In genomic region chr7:45898125-45898524, GRCm38 (mm10) we compare ENCODE assay signal across 9 mouse cellular contexts. TPM values are rescaled to one million over a fixed set of nuclear protein-coding genes. Genes with fewer than 3 reads are reported as not detected.
DNase-seq lines count a peak whose midpoint lies in the region; ATAC-seq and TF ChIP-seq lines count a peak whose summit lies in the region.
"Not testable (repeated sequence)": the region's sequence is repeated elsewhere in the genome, so short reads cannot be mapped to it uniquely, and the experiment has no call there.
"Had no signal": no experiment of that assay in that cellular context is flagged by ENCODE, and none has a peak within 500 bp of the region (broad histone marks: within the 10 kb centered on the region; RNA-seq: fewer than 3 reads in every experiment).

No protein-coding gene starts in this region.

- in situ Hi-C loops in ES-E14 (cut with MboI; ENCODE audit: low sequenced_read_pairs in 2 of 2, unreplicated experiment in 2 of 2), result not testable (repeated sequence)

- intact Hi-C loops in gastrocnemius, adult 2 months (cut with DNase I), result not testable (repeated sequence)

- peak overlapping the region; percentile 77 to 87; a peak in 3 of 4 replicates for H3K4me3 ChIP-seq in ES-E14 (ENCODE audit: insufficient read depth in 1 of 2, low read depth in 1 of 2, low read length in 2 of 2, poor library complexity in 1 of 2, severe bottlenecking in 1 of 2)
- H3K4me3 ChIP-seq in gastrocnemius, adult 2 months, result peak overlapping the region; percentile 77
- H3K4me3 ChIP-seq in hindbrain, postnatal 0 days (ENCODE audit: low read length), result not testable (repeated sequence)
- peak overlapping the region; percentile 59; the same call in 1 of the 2 replicates for H3K4me3 ChIP-seq in limb, embryonic 13.5 days

- H3K4me2 ChIP-seq in hindbrain, postnatal 0 days (ENCODE audit: low read depth, low read length), result peak overlapping the region; percentile 92
- peak overlapping the region; percentile 92 for H3K4me2 ChIP-seq in limb, embryonic 13.5 days (replicated peaks)

- not testable (repeated sequence) for DNase-seq in ES-E14 (ENCODE audit: low read depth, low spot score); gastrocnemius, adult 2 months
- DNase-seq in cerebellum, adult 9-10 months, result peak; percentile 70
- peak; percentile 56 for DNase-seq in hindbrain, postnatal 0 days (ENCODE audit: low spot score)
- peak; percentile 69 for DNase-seq in lung, postnatal 36 days

- peak overlapping the region; percentile 46; the same call in 1 of the 2 replicates for H3K9ac ChIP-seq in ES-E14 (ENCODE audit: insufficient read depth, low read depth, low read length, poor library complexity, severe bottlenecking)
- not testable (repeated sequence) for H3K9ac ChIP-seq in hindbrain, postnatal 0 days (replicated peaks; ENCODE audit: low read length)
- peak overlapping the region; percentile 79; the same call in 1 of the 2 replicates for H3K9ac ChIP-seq in limb, embryonic 13.5 days

- WGBS in hindbrain, postnatal 0 days, result 52% methylated on average over 4 of the region's 4 CpGs
- WGBS in limb, embryonic 13.5 days, result 52% methylated on average over 4 of the region's 4 CpGs

- not testable (repeated sequence) for H3K36me3 ChIP-seq in ES-E14 (ENCODE audit: control insufficient read depth, insufficient read depth, low read length, poor library complexity, severe bottlenecking); hindbrain, postnatal 0 days (ENCODE audit: insufficient read depth, low read length); limb, embryonic 13.5 days

- not testable (repeated sequence) for H3K27me3 ChIP-seq in hindbrain, postnatal 0 days (ENCODE audit: insufficient read depth, low read length); limb, embryonic 13.5 days

- H3K4me1 ChIP-seq in ES-E14 (ENCODE audit: control insufficient read depth in 2 of 2, insufficient read depth in 2 of 2, low read length in 2 of 2, poor library complexity in 1 of 2); hindbrain, postnatal 0 days (ENCODE audit: insufficient read depth, low read length): not testable (repeated sequence)
- H3K4me1 ChIP-seq in limb, embryonic 13.5 days, result peaks cover 14% of the 10 kb centered on the region

- not testable (repeated sequence) for H3K9me3 ChIP-seq in ES-E14 (ENCODE audit: control insufficient read depth, insufficient read depth, low read depth, low read length); hindbrain, postnatal 0 days (ENCODE audit: low read length); limb, embryonic 13.5 days

- ATAC-seq in hindbrain, postnatal 0 days; limb, embryonic 13.5 days (ENCODE audit: low FRiP score, low read depth): not testable (repeated sequence)
- peak; percentile 24; the same call in 1 of the 2 replicates for ATAC-seq in neutrophil, adult 5-6 weeks (ENCODE audit: extremely low read depth, insufficient number of reproducible peaks, low FRiP score, poor library complexity, severe bottlenecking)

- peak; percentile 44 for TF ChIP-seq CTCF in gastrocnemius, adult 2 months (IDR thresholded peaks at IDR 0.05)
- TF ChIP-seq CTCF in hindbrain, postnatal 0 days (IDR thresholded peaks at IDR 0.05; ENCODE audit: low read depth), result peak; percentile 49

- peak overlapping the region; percentile 92; the same call in 1 of the 2 replicates for H3K27ac ChIP-seq in ES-E14 (ENCODE audit: insufficient read depth, low read depth, low read length, poor library complexity, severe bottlenecking)
- peak overlapping the region; percentile 94; the same call in 1 of the 2 replicates for H3K27ac ChIP-seq in gastrocnemius, adult 2 months
- peak overlapping the region; percentile 82; the same call in 1 of the 2 replicates for H3K27ac ChIP-seq in hindbrain, postnatal 0 days
- peak overlapping the region; percentile 82; the same call in 1 of the 2 replicates for H3K27ac ChIP-seq in limb, embryonic 13.5 days

RNA-seq across cellular contexts. Expression of gene Tmem143, which starts 1.4 kb away (rescaled TPM):
- 26.0 and 34.8 TPM in 2 replicates for total RNA-seq in ES-E14 (2012; rRNA removed)
- 10 to 100 TPM; 51.3 to 66.3 TPM for total RNA-seq in gastrocnemius, adult 2 months (2021)
- total RNA-seq in hindbrain, postnatal 0 days (2014; rRNA removed), result 39.2 and 48.8 TPM in 2 replicates
- polyA plus RNA-seq in hindbrain, postnatal 0 days (2015; fragmentation: Nextera tagmentation; extraction: Ambion mirVana), result 4.6 and 6.8 TPM in 2 replicates
- polyA plus RNA-seq in limb, embryonic 13.5 days (2015; fragmentation: Nextera tagmentation; extraction: Ambion mirVana), result 4.9 and 5.2 TPM in 2 replicates
- total RNA-seq in neutrophil, adult 5-6 weeks (2017), result 5.0 and 11.2 TPM in 2 replicates

RNA-seq across cellular contexts. Expression of gene Syngr4, which starts 1.6 kb away (rescaled TPM):
- total RNA-seq in ES-E14 (2012; rRNA removed), result 0.74 TPM in 1 of 2 replicates, not detected in the other
- total RNA-seq in gastrocnemius, adult 2 months (2021), result not detected
- not detected in 2 replicates for total RNA-seq in hindbrain, postnatal 0 days (2014; rRNA removed)
- polyA plus RNA-seq in hindbrain, postnatal 0 days (2015; fragmentation: Nextera tagmentation; extraction: Ambion mirVana), result 0.19 and 0.51 TPM in 2 replicates
- 0.43 and 0.46 TPM in 2 replicates for polyA plus RNA-seq in limb, embryonic 13.5 days (2015; fragmentation: Nextera tagmentation; extraction: Ambion mirVana)
- total RNA-seq in neutrophil, adult 5-6 weeks (2017), result not detected in 2 replicates
- total RNA-seq: gastrocnemius, postnatal 25 days; left cerebral cortex, postnatal 36 days had no signal

RNA-seq across cellular contexts. Expression of gene Grin2d, which starts 19.9 kb away (rescaled TPM):
- 0.67 and 0.90 TPM in 2 replicates for total RNA-seq in ES-E14 (2012; rRNA removed)
- total RNA-seq in gastrocnemius, adult 2 months (2021), result under 1 TPM; 0.13 to 0.14 TPM
- total RNA-seq in hindbrain, postnatal 0 days (2014; rRNA removed), result 37.8 and 44.9 TPM in 2 replicates
- polyA plus RNA-seq in hindbrain, postnatal 0 days (2015; fragmentation: Nextera tagmentation; extraction: Ambion mirVana), result 4.1 and 4.4 TPM in 2 replicates
- 0.43 and 0.59 TPM in 2 replicates for polyA plus RNA-seq in limb, embryonic 13.5 days (2015; fragmentation: Nextera tagmentation; extraction: Ambion mirVana)
- 0.12 TPM in 1 of 2 replicates, not detected in the other for total RNA-seq in neutrophil, adult 5-6 weeks (2017)

RNA-seq across cellular contexts. Expression of gene Emp3, which starts 23.1 kb away (rescaled TPM):
- 43.8 and 56.5 TPM in 2 replicates for total RNA-seq in ES-E14 (2012; rRNA removed)
- total RNA-seq in gastrocnemius, adult 2 months (2021), result 10 to 100 TPM in 1 of 2 experiments, 1 to 10 TPM in 1; 7.7 to 18.2 TPM
- 4.9 and 15.3 TPM in 2 replicates for total RNA-seq in hindbrain, postnatal 0 days (2014; rRNA removed)
- 33.4 and 45.2 TPM in 2 replicates for polyA plus RNA-seq in hindbrain, postnatal 0 days (2015; fragmentation: Nextera tagmentation; extraction: Ambion mirVana)
- 181 and 186 TPM in 2 replicates for polyA plus RNA-seq in limb, embryonic 13.5 days (2015; fragmentation: Nextera tagmentation; extraction: Ambion mirVana)
- total RNA-seq in neutrophil, adult 5-6 weeks (2017), result 176 and 192 TPM in 2 replicates

RNA-seq across cellular contexts. Expression of gene Kdelr1, which starts 25.6 kb away (rescaled TPM):
- total RNA-seq in ES-E14 (2012; rRNA removed), result 73.2 and 87.2 TPM in 2 replicates
- total RNA-seq in gastrocnemius, adult 2 months (2021), result 10 to 100 TPM; 63.2 to 65.6 TPM
- total RNA-seq in hindbrain, postnatal 0 days (2014; rRNA removed), result 161 and 196 TPM in 2 replicates
- 45.9 and 50.2 TPM in 2 replicates for polyA plus RNA-seq in hindbrain, postnatal 0 days (2015; fragmentation: Nextera tagmentation; extraction: Ambion mirVana)
- 69.4 and 73.7 TPM in 2 replicates for polyA plus RNA-seq in limb, embryonic 13.5 days (2015; fragmentation: Nextera tagmentation; extraction: Ambion mirVana)
- total RNA-seq in neutrophil, adult 5-6 weeks (2017), result 44.6 and 57.7 TPM in 2 replicates

Comparison
In these comparisons a context has a peak if more than half of its experiments do, and no peak if none do; other contexts are left out.
1. RNA of gene Grin2d, which starts 19.9 kb away (total RNA-seq): 37.8 to 44.9 TPM in hindbrain, postnatal 0 days; 0.67 to 0.90 TPM in ES-E14, 0.13 to 0.14 TPM in gastrocnemius, adult 2 months and 0.12 TPM in neutrophil, adult 5-6 weeks; every median in the first group is over 10 times any median in the second.
2. Peak in every context shown above with its lines, with median percentiles within 50 percentile points of each other: H3K27ac ChIP-seq.